ENCODE assay signal across 8 mouse cellular contexts in the genomic region with DNA sequence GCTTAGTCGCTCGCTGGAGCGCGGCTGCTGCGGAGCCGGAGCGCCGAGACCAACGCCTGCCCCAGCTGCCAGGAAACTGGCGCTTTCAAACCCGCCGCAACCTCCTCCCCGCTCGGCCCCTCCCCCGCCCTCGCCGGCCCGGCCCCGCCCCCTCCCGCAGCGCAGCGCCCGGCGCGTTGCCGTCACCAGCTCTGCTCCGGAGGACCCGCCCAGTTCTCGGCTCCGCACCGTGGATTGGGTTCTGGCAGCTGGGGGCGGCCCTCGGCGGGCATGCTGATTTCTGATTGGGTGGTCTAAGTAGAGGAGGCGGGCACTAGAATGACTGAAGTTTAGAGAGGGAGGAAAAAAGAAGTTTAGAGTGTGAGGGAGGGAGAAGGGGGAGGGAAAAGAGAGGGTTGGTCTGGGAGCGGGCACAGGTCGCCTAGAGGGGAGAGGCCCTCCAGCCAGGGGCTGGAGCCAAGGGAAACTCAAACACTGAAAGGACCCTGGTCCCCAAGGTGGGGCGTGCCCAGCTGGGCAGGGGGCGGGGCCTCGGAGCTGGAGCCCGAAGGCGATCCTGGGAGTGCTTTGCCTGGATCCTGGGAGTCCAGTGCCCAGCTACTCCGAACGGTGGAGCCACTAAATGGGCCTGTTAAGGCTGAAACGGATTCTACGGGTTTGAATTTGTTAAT. TPM values are rescaled to one million over a fixed set of nuclear protein-coding genes. Genes with fewer than 3 reads are reported as not detected.
DNase-seq lines count a peak whose midpoint lies in the region; ATAC-seq lines count a peak whose summit lies in the region.

TSS of gene Magi3 (minus strand) at position 80 of the 671 bp plus-strand sequence.

- H3K27ac ChIP-seq in hindbrain, embryonic 11.5 days (ENCODE audit: low read depth, low read length), result peak within 1 kb of the TSS; percentile 94

- peak within 1 kb of the TSS; percentile 83 for H3K4me3 ChIP-seq in hindbrain, embryonic 11.5 days (ENCODE audit: low read depth, low read length)

- H3K9ac ChIP-seq in hindbrain, embryonic 11.5 days (ENCODE audit: low read depth, low read length), result peak within 1 kb of the TSS; percentile 82

- under 1% methylated on average over 37 of the region's 46 CpGs for WGBS in hindbrain, embryonic 11.5 days

- H3K4me2 ChIP-seq in hindbrain, embryonic 11.5 days (replicated peaks; ENCODE audit: low read depth, low read length), result peak within 1 kb of the TSS; percentile 79

- DNase-seq in Muller cell, postnatal 12 days (ENCODE audit: inconsistent ontology term), result peak; percentile 99
- DNase-seq in cerebellum, adult 9-11 months, result peak; percentile 98
- DNase-seq in frontal cortex, adult 2 months (ENCODE audit: extremely low spot score in 1 of 2, low spot score in 1 of 2), result peak; percentile 95 to 97
- DNase-seq in hindbrain, embryonic 11.5 days (ENCODE audit: low spot score), result peak; percentile 95
- DNase-seq in layer of hippocampus, postnatal 10 days (ENCODE audit: low spot score in 2 of 2), result peak; percentile 96 to 97
- DNase-seq in lung, postnatal 10 days, result peak; percentile 99
- peak; percentile 97 for DNase-seq in ovary, postnatal 36 days (ENCODE audit: low spot score)
- peak; percentile 97 for DNase-seq in thymus, postnatal 25 days

- no peaks in the 10 kb centered on the region for H3K4me1 ChIP-seq in hindbrain, embryonic 11.5 days (replicated peaks; ENCODE audit: control insufficient read depth, insufficient read depth, low read length)

- H3K36me3 ChIP-seq in hindbrain, embryonic 11.5 days (ENCODE audit: control insufficient read depth, insufficient read depth, low read length), result no peaks in the 10 kb centered on the region

- no peaks in the 10 kb centered on the region for H3K9me3 ChIP-seq in hindbrain, embryonic 11.5 days (ENCODE audit: control insufficient read depth, low read length)

- peak; percentile 100 for ATAC-seq in hindbrain, embryonic 11.5 days (ENCODE audit: low FRiP score)

- no peaks in the 10 kb centered on the region for H3K27me3 ChIP-seq in hindbrain, embryonic 11.5 days (ENCODE audit: control insufficient read depth, insufficient read depth, low read length)

RNA-seq across cellular contexts. Expression of gene Magi3, which starts in this region (rescaled TPM):
- 20.9 and 22.6 TPM in 2 replicates for polyA plus RNA-seq in frontal cortex, adult 2 months (2012; rRNA removed)
- 4.5 and 7.4 TPM in 2 replicates for polyA plus RNA-seq in hindbrain, embryonic 11.5 days (2014; fragmentation: Nextera tagmentation; extraction: Ambion mirVana)
- total RNA-seq in layer of hippocampus, postnatal 10 days (2021), result 10 to 100 TPM; 25.1 to 26.2 TPM

Comparison
In these comparisons a context has a peak if more than half of its experiments do, and no peak if none do; other contexts are left out.
1. Peak in every context shown above with its lines: DNase-seq, ATAC-seq, H3K4me3 ChIP-seq and H3K27ac ChIP-seq.